Mouse (Mus musculus) cerebellum, adult 2 months (tissue): ENCODE measurements at regions not wholly inside any gene's neighbourhood (a gene's known extent, or its start where the extent isn't known, plus 50 kb on each side); places are given as distances from the start of the nearest gene placed in this dataset.

ENCODE experiments used
- CTCF ChIP-seq: fragments of 200-500 bp; IDR thresholded peaks from 2 replicates; pipeline ENCODE4 v1.5.1; 2011; ENCODE audit warnings: low read depth, mild to moderate bottlenecking, control low read depth, low read length, moderate library complexity, borderline replicate concordance; ENCODE audit not compliant: insufficient read depth
- POLR2A ChIP-seq: fragments of 200-500 bp; IDR thresholded peaks from 2 replicates; pipeline ENCODE4 v1.6.1; 2011; ENCODE audit warnings: low read length, control low read depth, borderline replicate concordance; ENCODE audit not compliant: insufficient read depth

DNA sequence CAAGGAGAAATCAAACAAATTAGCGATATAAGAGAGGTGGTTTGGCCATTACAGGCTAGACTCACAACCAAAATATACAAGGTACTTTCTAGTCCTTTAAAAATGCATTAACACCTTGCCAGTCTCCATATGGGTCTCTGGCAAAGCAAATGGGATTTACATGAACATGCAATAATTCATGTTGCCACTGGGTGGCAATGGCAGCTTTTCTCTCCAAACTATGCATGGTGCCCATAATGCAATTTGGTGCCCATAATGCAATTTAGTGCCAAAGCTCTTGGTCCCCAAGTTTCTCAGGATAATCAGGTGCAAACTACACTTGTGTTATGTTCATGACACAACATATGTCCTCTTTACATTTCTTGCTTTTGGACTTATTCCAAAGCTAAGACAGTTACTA lies 1126.9 kb upstream of the 4930412O13Rik start:
- TF ChIP-seq CTCF (peak; percentile 51; the same call in 1 of the 2 replicates), POLR2A (no peak)
